Mouse (Mus musculus) spleen, adult 18-20 months (tissue): ENCODE data around the gene Sp6.

ENCODE experiments used
- DNase-seq, 2 experiments: peaks; one replicate each; pipeline ENCODE4 v3.0.0; 2022; ENCODE audit warnings: mixed read lengths in 2 of 2

The Sp6 gene

GRCm38 (mm10) chr11:97013121-97013670 lies at the start of gene Sp6:
Gene Sp6, plus strand, starts transcription at chr11:97013394.
- DNase-seq = no peak

- peak; percentile 64 to 87 for DNase-seq
Measured at GRCm38 (mm10) chr11:96963580-96963979, 49.6 kb upstream of the Sp6 start.

- DNase-seq = no peak
Measured at GRCm38 (mm10) chr11:96966172-96966571, 47.0 kb upstream of the Sp6 start.

GRCm38 (mm10) chr11:96966914-96967543 lies 46.2 kb upstream of the Sp6 start:
- peak in 1 of 2 experiments; percentile 43 for DNase-seq

GRCm38 (mm10) chr11:96967544-96968269 lies 45.5 kb upstream of the Sp6 start:
- no peak for DNase-seq

GRCm38 (mm10) chr11:96968476-96968875 lies 44.7 kb upstream of the Sp6 start:
- DNase-seq = no peak

- no peak for DNase-seq
Measured at GRCm38 (mm10) chr11:96969280-96969722, 43.9 kb upstream of the Sp6 start.

- DNase-seq = no peak
Measured at GRCm38 (mm10) chr11:96969746-96970145, 43.4 kb upstream of the Sp6 start.

GRCm38 (mm10) chr11:96970341-96970740 lies 42.9 kb upstream of the Sp6 start:
- DNase-seq = no peak

GRCm38 (mm10) chr11:96972906-96973305 lies 40.3 kb upstream of the Sp6 start:
- DNase-seq = no peak

- no peak for DNase-seq
Measured at GRCm38 (mm10) chr11:96973426-96973964, 39.7 kb upstream of the Sp6 start.

- no peak for DNase-seq
Measured at GRCm38 (mm10) chr11:96974813-96975212, 38.4 kb upstream of the Sp6 start.

GRCm38 (mm10) chr11:96975511-96976378 lies 37.4 kb upstream of the Sp6 start:
- DNase-seq = no peak

GRCm38 (mm10) chr11:96976379-96976687 lies 36.9 kb upstream of the Sp6 start:
- DNase-seq = no peak

GRCm38 (mm10) chr11:96976911-96977591 lies 36.1 kb upstream of the Sp6 start:
- peak in 1 of 2 experiments; percentile 89 for DNase-seq

- DNase-seq = peak; percentile 94 to 97
Measured at GRCm38 (mm10) chr11:96977606-96978400, 35.4 kb upstream of the Sp6 start.

GRCm38 (mm10) chr11:96978401-96979246 lies 34.6 kb upstream of the Sp6 start:
- DNase-seq = no peak

- no peak for DNase-seq
Measured at GRCm38 (mm10) chr11:96979329-96979728, 33.9 kb upstream of the Sp6 start.

GRCm38 (mm10) chr11:96980021-96980420 lies 33.2 kb upstream of the Sp6 start:
- DNase-seq = no peak

- no peak for DNase-seq
Measured at GRCm38 (mm10) chr11:96981461-96981860, 31.7 kb upstream of the Sp6 start.
